Mouse (Mus musculus): ENCODE data around the gene Ttf2.

Gene Ttf2

DNA sequence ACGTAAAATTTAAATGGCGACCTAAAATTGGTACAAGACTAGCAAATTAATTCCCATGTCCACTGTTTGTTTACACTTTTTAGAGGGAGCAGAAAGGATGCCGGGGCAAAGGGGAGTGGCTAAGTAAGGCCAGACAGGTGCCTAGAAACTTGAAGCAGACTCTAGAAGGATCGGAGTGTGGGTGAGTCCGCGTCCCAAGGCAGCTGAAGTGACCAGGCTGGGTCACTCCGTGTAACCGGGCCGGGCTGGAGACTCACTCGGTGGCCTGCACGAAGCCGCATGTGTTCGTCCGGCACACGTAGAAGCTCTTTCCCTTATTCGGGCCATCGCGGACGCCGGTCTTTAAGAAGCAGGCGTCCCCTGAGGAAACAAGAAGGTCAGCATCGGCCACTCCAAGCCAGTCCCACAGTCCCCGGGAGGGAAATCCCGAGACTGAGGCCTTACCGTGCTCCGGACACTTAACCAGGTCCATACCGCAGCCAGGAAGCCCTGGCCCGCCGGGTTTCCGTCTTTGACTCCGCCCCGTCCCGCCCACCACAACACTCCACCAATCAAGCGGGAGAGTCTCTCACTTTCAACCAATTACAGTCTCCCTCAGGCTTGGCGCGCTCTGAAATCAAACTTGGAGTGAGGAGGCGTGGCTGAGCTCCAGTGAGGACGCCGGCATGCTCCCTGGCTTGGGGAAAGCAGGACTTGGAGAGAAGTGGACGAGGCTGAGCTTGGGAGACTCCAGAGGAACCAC is at the start of gene Ttf2:
Gene Ttf2, minus strand, starts transcription at position 488 of the 742 bp plus-strand sequence.
- peak; percentile 100 for DNase-seq

DNA sequence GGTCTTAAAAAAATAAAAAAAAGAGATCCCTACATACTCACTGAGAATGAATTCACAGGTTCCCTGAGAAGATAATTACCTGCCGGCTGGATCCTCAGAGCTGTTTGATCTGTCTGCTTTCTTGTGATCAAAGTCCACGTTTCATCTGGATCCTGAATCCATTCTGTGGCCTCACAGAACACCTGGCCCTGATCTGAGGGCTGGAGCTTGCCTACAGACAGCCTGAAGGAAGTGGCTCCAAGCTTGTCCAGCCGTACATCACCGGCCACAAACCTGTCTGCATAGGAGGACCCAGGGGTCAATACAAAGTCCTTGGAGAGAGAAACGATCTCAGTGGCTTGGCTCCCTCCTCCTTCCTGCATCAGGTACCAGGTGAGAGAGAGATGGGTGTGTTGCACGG is 49.0 kb upstream of the Ttf2 start:
- DNase-seq: no peak

DNA sequence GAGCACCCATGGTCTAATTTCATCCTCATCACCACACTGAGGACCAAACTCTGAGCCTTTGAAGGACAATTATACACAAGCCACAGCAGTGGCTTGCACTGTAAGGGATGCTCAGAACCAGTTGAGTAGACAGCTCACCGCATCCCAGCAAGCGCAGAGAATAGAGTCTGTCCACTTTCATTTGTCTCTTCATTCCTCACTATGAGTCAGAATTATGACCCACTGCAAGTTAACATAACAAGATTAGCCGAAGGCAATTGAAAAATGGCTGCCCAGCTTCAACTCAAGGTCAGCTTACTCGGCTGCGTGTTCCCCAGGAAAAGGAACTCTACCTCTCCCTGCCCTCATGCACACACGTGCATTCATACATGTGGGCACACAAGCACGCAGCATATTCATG is 46.6 kb upstream of the Ttf2 start:
- no peak for DNase-seq

DNA sequence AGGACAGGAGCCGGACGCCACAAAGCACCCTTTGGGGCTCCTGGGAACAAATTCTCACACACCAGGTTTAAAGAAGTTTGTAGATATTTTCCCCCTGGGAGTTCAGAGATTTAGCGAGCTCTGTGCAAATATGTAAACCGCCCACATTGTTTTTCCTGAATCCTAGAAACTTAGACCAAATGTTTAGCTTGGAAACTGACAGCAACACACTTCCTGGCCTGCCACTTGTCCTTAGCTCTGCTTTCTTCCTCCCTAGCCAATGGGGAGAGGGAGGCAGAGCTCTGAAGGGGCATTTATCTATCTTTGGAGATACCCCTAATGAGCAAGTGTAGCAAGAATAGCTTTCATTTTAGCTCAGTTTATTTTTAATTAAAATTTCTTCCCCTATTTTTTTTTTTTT is 45.8 kb upstream of the Ttf2 start:
- DNase-seq: peak; percentile 88

DNA sequence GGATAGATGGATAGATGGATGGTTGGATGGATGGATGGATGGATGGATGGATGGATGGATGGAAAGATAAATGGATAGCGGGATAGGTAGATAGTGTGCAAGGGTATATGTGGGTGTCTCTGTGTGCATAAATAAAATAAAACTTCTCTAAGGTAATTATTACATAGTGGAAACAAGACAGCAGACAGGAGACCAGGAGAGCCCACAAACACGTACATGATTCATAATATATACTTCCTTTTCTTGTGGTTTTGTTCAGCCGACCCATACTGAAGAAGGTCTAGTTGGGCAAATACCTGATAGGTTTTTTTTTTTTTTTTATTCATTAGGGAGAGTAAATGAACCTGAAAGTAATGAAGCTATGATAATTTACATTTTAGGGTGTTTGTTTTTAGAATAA is 44.1 kb upstream of the Ttf2 start:
- DNase-seq: no peak

DNA sequence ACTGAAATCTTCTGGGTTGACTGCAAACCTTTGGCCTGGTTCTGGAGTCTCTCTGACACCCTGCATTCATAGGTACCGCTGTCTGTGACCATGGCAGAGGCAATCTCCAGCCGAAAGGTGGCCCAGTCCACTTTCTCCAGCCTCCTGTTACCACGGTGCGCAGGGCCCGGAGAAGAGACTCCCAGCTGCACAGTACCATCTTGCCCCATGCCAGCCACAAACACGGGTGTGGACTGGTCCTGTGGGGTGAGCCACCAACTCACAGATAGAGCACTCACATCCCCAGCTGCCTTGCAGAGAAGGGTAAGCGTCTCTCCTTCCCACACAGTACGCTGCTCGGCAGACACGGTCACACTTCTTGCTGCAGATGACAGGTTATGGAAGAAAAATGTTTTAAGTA is 43.5 kb upstream of the Ttf2 start:
- peak; percentile 82 for DNase-seq

DNA sequence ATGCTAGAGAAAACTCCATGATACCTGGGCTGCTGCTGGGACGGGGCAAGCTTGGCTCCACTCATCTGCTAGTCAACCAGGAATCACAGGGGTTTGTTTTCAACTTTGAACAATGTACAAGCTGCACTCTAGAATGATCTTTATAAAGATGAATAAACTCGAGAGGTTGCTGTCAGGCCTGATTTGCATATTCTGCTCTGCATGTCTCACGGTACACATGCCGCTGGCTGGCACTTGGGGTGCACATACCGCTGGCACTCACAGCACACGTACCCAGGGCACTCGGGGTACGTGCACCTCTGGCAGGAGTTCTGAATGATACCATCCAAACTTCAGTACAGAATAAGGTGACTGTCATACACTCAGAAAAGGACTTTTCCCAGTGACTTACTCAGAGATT is 43.1 kb upstream of the Ttf2 start:
- peak; percentile 86 for DNase-seq

DNA sequence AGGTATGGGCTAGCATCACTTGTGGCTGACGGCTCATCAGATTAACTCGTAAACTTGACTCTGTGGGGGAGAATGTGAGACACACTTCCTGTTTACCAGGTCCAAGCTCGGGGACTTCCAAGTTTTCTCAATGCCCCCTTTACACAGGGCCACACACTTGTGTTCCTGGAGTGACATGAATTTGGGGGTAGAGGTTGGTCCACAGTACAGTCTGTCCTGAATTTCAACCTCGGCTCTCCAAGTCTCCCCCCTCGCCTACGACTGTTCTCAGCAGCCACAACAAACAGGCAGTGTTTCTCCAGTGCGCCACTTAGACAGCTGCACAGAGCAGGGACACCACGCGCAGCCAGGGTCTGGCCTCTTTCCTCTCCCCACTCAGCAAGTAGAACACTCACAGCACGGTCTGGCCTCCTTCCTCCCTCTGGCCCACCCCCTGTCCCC is 42.7 kb upstream of the Ttf2 start:
- peak; percentile 95 for DNase-seq

DNA sequence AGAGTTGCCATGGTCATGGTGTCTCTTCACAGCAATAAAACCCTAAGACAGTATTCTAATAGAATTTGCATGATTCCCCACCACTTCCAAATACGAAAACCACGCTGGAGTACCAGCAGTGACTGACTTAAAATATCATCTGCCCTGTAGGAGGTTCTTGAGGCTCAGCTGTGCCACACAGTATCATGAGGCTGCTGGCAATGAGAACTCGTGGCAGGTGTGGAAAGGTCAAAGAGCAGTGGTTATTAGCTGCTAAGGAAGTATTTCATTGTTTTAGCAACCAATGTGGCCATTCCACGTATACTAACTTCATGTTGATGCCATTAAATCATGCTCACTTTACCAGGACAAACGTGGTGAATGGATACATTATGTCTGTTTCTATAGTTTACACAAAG is 41.7 kb upstream of the Ttf2 start:
- DNase-seq: no peak

DNA sequence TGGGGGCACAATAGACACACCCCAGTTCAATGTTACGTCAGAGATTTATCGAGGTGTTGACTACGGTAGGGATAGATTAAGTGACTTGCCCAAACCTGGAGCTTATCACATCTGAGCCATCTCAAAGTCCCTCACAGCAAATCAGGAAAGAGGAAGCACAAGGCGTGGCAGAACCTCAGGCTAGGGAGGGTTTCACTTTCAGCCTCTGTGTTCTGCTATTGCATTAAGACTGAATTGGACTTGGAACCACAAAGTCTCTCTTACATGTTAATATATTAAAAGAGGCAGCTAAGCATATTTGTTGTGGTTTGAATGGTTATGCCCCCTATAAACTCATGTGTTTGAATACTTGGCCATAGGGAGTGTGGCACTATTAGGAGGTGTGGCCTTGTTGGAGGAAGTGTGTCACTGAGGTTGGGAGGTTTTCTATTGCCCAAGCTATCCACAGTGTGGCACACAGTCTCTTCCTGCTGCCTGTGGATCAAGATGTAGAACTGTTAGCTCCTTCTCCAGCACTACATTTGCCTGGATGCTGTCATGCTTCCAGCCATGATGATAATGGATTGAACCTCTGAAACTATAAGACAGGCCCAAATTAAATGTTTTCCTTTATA is 41.2 kb upstream of the Ttf2 start:
- DNase-seq: peak; percentile 93

DNA sequence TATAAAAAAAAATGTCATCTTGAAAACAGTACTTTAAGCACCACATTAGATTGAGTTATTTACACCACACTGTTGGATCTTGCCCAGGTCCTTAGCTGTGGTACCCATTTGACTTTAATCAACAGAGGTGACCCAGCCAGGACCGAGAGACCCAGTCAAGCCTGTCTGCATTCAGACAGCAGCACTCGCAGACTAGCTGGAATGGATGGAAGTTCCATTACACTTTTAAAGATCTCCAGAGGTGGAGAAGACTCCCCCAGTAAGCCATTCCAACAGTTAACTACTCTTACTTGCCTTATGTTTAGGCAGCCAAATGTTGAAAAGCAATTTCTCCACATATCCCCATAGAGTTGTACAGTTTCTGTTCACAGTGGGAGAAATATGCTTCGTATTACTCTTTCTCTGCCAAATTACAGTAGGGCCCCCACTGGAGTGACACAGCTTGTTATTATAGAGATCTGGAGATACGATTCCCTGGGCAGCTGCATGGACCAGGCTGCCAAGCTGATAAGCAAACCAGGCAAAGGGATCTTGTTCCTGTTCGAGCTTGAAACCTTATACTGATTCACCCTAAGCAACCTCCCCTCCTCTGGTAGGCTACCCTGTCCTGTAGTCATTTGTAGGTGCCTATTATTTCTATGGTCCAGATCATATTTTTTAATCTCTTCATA is 37.8 kb upstream of the Ttf2 start:
- DNase-seq: no peak

DNA sequence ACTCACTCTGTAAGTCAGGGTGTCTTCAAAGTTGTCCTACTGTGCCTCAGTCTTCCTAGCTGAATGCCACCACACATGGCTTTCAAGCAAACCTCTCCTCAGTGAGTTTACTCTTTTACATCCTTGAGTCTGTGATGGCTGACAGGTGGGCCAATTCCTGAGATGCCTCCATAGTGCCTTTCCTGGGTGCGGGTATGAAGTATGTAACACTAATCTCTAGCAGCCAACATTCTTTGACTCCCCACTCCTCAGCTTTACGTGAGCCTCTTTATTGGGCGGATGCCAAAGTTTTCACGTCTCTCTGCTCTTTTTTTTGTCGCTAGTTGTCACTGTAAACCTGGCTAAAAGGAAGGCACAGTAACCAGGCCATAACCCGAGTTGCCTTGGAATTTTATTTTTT is 35.9 kb upstream of the Ttf2 start:
- no peak for DNase-seq

DNA sequence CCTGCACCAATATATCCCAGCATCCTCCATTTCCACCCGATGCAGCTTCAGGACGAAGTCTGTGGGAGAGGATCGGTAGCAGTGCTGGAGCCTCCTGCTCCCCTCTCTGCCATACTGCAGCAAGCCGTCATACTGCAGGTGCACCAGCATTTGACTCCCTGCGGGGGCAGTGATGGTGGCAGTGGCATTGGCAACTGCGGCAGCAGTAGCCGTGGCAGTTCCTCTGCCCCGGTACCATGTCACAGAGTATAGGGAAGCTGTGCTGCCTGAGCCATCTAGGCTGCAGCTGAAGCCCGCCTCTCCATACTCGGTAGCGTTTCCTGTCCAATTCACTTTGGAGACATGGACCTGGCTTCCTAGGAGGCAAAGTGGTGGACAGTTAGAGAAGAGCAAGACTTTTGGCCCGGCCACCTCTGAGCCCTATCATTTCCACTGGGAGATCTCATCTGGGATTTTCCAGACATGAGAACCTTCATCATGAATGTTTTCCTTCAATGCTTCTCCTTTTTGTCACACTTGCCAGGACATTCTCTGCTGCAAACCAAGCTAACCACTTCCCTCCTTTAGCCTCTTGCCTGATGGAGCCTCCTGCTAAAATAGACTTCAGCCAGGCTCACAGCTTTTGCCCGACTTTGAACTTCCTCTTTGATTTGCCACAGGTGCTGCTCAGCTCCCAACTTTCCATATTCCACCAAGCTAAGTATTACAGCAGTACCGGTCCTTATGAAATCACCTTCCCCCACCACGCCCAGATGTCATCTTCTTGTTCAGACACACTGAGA is 34.3 kb upstream of the Ttf2 start:
- peak; percentile 91 for DNase-seq

DNA sequence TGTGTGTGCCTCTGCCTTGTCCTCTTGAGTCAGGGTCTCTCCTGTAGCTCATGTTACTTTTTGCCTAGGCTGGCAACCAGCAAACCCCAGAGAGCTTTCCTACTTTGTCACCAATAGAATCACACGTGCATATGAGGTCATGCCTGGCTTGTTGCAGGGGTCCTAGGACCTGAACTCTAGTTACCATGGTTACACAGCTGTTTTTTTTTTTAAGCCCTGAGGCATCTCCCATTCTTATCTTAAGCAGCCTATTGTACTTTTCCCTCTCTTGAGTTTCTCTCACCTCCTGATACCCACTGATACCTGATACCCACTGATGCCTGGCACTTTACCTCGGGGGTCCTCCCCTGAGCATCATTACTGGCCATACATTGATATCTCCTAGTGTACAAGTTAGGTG is 30.3 kb upstream of the Ttf2 start:
- DNase-seq: no peak

DNA sequence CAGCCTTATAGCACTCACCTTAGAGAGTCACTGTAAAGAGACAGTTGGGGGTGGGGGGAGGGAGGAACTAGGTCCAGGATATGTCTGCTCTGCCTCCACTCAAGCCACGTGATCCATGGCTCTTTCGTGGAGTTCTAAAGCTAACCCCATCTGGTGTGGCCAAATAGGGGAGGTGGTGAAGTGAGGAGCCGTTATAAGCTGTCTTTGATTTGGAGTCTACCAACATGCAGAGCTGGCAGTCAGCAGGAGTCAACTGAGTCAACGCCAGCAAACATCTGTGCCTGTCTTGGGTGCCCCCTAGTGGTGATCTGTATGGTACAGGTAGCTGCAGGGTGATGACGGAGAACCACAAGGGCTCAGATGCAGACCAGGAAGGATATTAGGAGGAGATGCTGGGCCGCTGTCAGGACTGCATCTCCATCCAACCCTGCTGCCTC is 29.5 kb upstream of the Ttf2 start:
- peak; percentile 96 for DNase-seq

DNA sequence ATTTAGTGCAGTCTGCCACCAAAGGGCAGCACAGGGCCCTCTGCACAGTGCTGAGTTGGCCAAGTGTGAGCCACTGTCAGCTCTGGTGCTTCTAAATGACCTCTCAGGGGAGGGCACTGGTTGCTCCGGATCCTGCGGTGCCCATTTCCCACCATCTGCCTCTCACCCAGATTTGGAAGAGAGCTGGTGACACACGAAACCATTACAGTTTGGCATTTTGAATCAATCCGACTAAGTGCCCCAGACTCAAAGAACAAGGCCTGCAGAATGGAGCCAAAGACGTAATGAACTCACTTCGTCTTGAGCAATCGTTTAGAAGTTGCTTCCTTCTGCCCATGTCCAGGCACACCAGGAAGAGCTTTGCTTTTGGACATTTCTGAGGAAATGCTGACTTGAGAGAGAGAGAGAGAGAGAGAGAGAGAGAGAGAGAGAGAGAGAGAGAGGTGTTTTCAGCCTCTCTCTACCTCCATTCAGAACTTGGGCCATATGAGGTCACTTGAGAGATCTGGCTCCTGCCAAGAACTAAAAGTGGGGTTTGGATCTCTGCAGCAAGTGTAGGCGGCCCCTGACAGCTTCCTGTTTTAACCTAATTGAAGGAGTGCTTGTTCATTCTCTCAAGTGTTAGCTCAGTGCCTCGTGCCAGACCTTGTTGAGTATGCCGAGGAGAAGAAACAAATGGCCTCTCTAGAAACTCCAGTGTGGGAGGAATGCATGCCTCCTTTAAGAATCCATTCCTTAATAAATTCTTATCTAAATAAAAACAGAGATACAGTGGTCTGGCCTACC is 28.5 kb upstream of the Ttf2 start:
- DNase-seq: peak; percentile 96

DNA sequence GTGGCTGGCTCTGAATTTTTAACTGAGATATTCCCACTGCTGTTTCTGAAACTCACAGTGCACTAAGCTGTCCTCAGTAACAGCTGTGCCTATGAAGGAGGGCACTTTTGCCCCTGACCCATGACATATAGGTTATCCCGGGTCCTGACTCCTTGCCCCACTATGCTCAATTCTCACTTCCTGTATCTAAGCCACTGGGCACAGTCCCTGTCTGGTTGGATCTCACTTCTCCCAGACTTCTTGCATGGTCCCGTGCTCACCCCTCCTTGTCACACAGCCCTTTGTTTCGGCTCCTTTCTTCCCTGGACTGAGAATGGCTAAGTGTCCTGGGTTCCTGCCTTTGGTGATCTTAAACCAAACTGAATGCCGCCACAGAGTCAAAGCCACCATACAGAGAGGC is 24.8 kb upstream of the Ttf2 start:
- peak; percentile 92 for DNase-seq

DNA sequence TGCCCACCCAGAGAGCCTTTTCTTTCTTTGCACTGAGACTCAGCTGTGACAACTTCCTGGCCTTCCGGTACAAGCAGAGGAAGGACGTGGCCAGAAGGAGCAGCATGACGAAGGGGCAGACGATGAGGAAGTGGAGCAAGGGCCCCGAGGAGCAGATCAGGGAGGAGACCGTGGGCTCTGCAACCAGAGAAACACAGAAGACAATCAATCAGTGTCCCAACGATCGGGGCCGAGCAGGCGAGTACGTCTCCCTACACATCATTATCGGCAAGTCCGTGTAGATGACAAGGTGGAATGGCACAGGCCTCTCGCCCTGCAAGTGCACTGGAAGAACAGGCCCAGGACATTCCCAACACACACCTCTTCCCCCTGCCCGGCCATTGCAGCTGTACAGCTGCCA is 24.3 kb upstream of the Ttf2 start:
- DNase-seq: peak; percentile 97

DNA sequence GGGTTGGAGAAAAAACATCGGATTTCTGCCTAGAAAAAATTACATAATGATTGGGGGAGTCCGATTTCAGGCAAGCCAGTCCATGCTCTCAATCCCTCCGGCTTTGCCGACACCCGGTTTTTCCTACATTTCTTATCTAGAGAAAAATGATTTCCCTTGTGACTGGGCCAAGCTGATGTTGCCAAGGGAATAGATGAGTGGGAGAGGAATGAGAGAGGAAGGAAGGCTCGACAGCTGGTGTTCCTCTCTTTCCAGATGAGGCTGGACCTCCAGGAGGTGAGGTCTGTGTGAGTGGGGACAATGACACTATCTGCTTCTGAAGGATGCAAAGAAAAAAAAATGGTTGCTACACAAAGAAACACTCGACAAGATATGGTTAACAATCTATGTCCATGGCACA is 23.7 kb upstream of the Ttf2 start:
- peak; percentile 95 for DNase-seq

DNA sequence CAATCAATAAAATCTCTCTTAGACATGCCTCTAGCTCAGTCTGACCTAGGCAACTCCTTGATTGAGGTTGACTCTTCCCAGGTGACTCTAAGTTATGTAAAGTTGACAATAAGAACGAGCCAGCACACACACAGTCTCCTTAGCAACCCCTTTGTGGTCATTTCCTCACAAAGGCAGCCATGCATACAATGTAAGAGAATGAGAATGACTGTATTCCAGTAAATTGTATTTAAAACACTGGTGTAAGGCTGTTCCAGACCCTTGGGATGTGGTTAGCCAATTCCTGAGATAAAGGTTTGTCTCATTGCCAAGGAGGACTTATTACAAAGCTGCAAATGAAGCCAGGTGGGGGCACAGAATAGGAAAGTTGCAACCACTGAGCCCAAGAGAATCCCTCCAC is 20.8 kb upstream of the Ttf2 start:
- no peak for DNase-seq

DNA sequence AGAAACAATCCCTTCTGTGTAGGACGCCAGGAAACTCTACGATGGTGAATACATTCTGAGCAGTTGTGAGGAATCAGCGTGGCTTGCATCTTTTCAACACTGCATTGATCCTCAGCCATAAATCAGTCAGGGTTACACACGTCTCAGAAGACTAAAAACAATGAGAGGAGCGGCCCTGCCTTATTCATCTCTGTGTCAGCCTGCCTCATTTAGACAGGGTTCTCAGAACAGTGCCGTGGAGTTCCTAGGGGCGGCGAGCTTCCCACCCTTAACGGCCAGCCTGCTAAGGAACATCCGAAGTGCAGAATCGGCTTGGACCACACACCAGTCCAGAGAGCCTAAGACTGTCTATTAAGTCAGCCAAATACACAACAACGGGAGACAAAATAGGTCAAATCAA is 20.0 kb upstream of the Ttf2 start:
- DNase-seq: peak; percentile 84

DNA sequence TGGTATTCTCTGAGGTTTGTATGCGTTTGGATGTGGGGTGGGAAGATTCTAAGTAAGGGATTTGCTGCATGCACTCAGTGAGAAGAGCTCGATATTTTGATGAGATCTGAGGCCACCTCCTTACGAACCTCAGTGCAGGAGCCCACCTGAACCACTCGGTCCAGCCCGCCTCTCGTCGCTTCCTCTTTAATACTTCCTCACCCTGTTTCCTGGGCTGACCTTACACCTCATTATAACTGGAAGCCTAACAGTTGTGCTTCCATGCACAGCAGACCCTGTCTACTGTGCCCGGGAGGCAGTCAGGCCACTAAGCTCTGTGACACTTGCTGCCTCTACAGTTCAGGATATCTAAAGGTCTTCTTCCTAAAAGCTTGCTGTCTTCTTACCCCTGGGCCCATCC is 9.8 kb upstream of the Ttf2 start:
- DNase-seq: no peak

DNA sequence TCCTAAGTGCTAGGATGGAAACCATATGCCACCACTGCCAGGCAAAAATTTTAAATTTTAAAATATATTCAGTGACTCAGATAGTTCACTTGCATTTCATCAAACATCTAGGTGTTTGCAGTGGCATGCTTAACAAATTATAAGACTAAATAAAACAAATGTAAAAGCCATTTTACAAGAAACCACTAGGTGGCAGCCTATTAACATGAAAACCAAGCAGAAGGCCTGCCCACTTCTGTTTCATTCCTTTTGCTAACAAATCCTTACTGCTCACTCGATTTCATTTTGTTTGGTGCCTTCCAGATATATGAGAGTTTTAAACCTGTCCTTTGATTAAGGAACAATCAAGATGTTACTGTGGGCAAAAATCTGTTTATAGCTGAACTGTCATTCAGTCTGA is 4.4 kb upstream of the Ttf2 start:
- DNase-seq: no peak
